Mouse (Mus musculus) G1E (cell line): ENCODE measurements around the gene Leo1.

ENCODE experiments used
- CTCF ChIP-seq: IDR thresholded peaks from 2 replicates; pipeline ENCODE4 v1.5.1; 2012; ENCODE audit warnings: low read depth, low read length, inconsistent platforms, mixed read lengths
- GATA1 ChIP-seq: IDR thresholded peaks from 2 replicates; pipeline ENCODE4 v1.6.1; 2012; ENCODE audit warnings: borderline replicate concordance, low read length, inconsistent platforms, mixed read lengths
- GATA2 ChIP-seq: IDR thresholded peaks from 2 replicates; pipeline ENCODE4 v1.6.1; 2012; ENCODE audit warnings: low read depth, low read length, inconsistent platforms, borderline replicate concordance
- TAL1 ChIP-seq: conservative IDR thresholded peaks from 2 replicates; pipeline ENCODE4 v1.6.1; 2012; ENCODE audit warnings: low read depth, low read length, inconsistent platforms, mixed read lengths

GRCm38 (mm10) chr9:75485231-75485630, 43.9 kb downstream of the Leo1 start:
- TF ChIP-seq CTCF (no peak), GATA1 (no peak), TAL1 (no peak), GATA2 (no peak)
